Mouse (Mus musculus): ENCODE data around the gene Gpr152. TPM values are rescaled to one million over a fixed set of nuclear protein-coding genes. Genes with fewer than 3 reads are reported as not detected.

Gpr152 gene
- polyA plus RNA-seq, 1 experiment = not detected

DNA sequence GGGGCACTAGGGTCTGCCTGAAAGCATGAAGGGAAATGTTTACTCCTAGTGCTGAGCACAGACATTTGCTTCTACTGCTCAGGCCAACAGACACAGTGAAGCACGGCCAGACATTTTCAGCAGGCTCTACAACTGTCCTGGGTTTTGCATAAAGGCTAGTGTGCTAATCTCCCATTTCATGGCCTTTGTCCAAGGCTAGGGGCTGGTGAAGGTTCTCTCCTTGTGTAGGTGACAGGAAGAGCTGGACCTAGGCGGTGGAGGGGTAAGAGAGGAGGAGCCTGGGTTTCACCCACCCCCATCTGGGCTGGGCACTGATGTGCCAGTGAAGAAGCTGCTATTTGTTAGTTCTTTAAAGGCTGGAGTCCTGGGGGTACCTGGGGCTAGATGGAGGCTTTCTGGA lies 25.1 kb downstream of the Gpr152 start:
- Histone ChIP-seq H3K36me3 (ENCODE audit: control insufficient read depth, insufficient read depth, low read length, poor library complexity, severe bottlenecking) (no peaks in the 10 kb centered on the region), H3K9me3 (replicated peaks; ENCODE audit: control insufficient read depth, insufficient read depth, low read length, poor library complexity, severe bottlenecking) (no peaks in the 10 kb centered on the region), H3K27ac (ENCODE audit: insufficient read depth, low read length) (no peak overlapping the region), H3K4me3 (ENCODE audit: low read depth, low read length) (no peak overlapping the region), H3K27me3 (ENCODE audit: control insufficient read depth, insufficient read depth, low read length, poor library complexity, severe bottlenecking) (no peaks in the 10 kb centered on the region), H3K9ac (ENCODE audit: low read depth, poor library complexity, severe bottlenecking) (no peak overlapping the region), H3K4me1 (ENCODE audit: control insufficient read depth, insufficient read depth, low read length) (no peaks in the 10 kb centered on the region)
- TF ChIP-seq POLR2A (IDR thresholded peaks at IDR 0.05; ENCODE audit: insufficient read depth, low read length) (no peak), CTCF (IDR thresholded peaks at IDR 0.05; ENCODE audit: low read depth, low read length) (no peak), EP300 (IDR thresholded peaks at IDR 0.05; ENCODE audit: insufficient read depth, low read depth, low read length) (no peak)

DNA sequence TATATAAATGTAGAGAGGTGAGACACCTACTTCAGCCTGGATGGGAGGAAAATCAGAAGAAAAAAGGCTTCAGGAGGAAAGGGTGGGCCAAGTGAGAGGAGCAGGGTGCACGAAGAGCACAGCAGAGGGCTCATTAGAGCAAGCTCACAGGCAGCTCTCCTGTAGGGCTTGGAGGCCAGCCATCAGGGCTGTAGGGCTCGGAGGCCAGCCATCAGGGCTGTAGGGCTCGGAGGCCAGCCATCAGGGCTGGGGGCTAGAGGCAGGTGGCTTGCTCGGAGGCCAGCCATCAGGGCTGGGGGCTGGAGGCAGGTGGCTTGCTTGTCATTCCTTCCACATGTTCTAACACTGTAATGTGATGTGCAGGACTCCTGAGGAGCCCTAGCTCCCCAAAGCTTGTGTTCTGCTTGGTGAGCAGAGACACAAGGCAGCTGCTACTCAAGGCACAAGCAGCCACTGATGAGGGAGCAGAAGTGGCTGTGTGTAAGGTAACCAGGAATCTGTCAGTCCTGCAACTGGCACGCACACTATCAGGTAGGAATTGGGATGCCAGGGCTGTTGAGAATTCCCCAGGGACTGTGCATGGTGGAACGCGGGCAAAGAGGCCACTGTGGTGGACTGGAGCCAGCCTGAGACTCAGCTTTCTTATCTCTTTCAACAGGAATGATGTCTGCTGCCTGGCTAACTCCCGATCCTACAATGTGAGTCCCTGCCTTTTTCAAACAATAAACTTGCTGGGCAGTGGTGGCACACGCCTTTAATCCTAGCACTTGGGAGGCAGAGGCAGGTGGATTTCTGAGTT lies 27.3 kb downstream of the Gpr152 start:
- TF ChIP-seq EP300 (IDR thresholded peaks at IDR 0.05; ENCODE audit: insufficient read depth, low read depth, low read length) (no peak), POLR2A (IDR thresholded peaks at IDR 0.05; ENCODE audit: insufficient read depth, low read length) (no peak), CTCF (IDR thresholded peaks at IDR 0.05; ENCODE audit: low read depth, low read length) (no peak)
- no peaks in the 10 kb centered on the region for H3K9me3 ChIP-seq (replicated peaks; ENCODE audit: control insufficient read depth, insufficient read depth, low read length, poor library complexity, severe bottlenecking)
- H3K36me3 ChIP-seq (ENCODE audit: control insufficient read depth, insufficient read depth, low read length, poor library complexity, severe bottlenecking) = no peaks in the 10 kb centered on the region
- no peak overlapping the region for H3K27ac ChIP-seq (ENCODE audit: insufficient read depth, low read length)
- H3K27me3 ChIP-seq (ENCODE audit: control insufficient read depth, insufficient read depth, low read length, poor library complexity, severe bottlenecking) = no peaks in the 10 kb centered on the region
- H3K4me1 ChIP-seq (ENCODE audit: control insufficient read depth, insufficient read depth, low read length) = no peaks in the 10 kb centered on the region
- H3K4me3 ChIP-seq (ENCODE audit: low read depth, low read length) = no peak overlapping the region
- no peak overlapping the region for H3K9ac ChIP-seq (ENCODE audit: low read depth, poor library complexity, severe bottlenecking)

DNA sequence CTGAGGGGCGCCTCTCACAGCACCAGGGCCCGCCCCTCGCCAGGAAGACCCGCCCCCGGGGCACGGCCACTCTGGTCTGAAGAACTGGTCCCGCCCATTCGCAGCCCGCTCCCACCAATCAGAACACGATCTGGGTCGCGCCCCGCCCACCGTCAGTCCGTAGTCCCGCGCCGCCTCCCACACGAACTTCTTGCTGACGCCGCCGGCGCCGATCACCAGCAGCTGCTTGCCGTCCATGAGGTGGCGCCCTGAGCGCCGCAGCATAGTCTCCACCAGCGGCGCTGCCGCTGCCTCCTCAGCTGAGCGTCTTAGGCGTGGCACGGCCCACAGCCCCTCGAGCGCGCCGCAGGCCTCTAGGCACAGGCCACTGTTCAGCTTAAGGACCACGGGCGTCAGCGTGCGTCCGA lies 29.8 kb downstream of the Gpr152 start:
- TF ChIP-seq POLR2A (IDR thresholded peaks at IDR 0.05; ENCODE audit: insufficient read depth, low read length) = peak; percentile 77
- TF ChIP-seq EP300 (IDR thresholded peaks at IDR 0.05; ENCODE audit: insufficient read depth, low read depth, low read length) = 0 out of 2 replicates have a peak, but pooled peaks have one; percentile 39
- peak; percentile 81 for TF ChIP-seq CTCF (IDR thresholded peaks at IDR 0.05; ENCODE audit: low read depth, low read length)
- peak overlapping the region; percentile 87 for H3K4me3 ChIP-seq (ENCODE audit: low read depth, low read length)
- no peaks in the 10 kb centered on the region for H3K27me3 ChIP-seq (ENCODE audit: control insufficient read depth, insufficient read depth, low read length, poor library complexity, severe bottlenecking)
- no peaks in the 10 kb centered on the region for H3K9me3 ChIP-seq (replicated peaks; ENCODE audit: control insufficient read depth, insufficient read depth, low read length, poor library complexity, severe bottlenecking)
- H3K36me3 ChIP-seq (ENCODE audit: control insufficient read depth, insufficient read depth, low read length, poor library complexity, severe bottlenecking) = no peaks in the 10 kb centered on the region
- H3K9ac ChIP-seq (ENCODE audit: low read depth, poor library complexity, severe bottlenecking) = peak overlapping the region; percentile 68
- H3K27ac ChIP-seq (ENCODE audit: insufficient read depth, low read length) = no peak overlapping the region
- no peaks in the 10 kb centered on the region for H3K4me1 ChIP-seq (ENCODE audit: control insufficient read depth, insufficient read depth, low read length)

DNA sequence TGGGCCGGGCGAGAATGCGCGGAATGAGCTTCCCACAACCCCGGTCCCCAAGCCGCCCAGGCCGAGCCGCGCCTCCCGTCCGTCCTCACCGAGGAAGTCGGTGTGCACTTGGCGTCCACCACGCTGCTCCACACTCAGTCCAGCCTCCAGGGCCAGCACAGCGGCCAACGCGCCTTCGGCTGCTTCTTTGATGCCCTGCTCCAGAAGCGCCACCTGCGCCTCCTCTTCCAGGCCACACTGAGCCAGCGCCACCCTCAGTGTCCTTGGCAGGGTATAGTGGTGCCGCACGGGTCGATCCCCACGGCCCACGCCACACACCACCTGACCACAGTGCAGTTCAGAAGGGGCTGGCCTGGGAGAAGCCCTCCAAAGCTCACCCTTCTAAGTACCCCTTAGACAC lies 30.2 kb downstream of the Gpr152 start:
- no peaks in the 10 kb centered on the region for H3K4me1 ChIP-seq (ENCODE audit: control insufficient read depth, insufficient read depth, low read length)
- TF ChIP-seq CTCF (IDR thresholded peaks at IDR 0.05; ENCODE audit: low read depth, low read length) = no peak
- TF ChIP-seq POLR2A (IDR thresholded peaks at IDR 0.05; ENCODE audit: insufficient read depth, low read length) = no peak
- TF ChIP-seq EP300 (IDR thresholded peaks at IDR 0.05; ENCODE audit: insufficient read depth, low read depth, low read length) = no peak
- H3K9me3 ChIP-seq (replicated peaks; ENCODE audit: control insufficient read depth, insufficient read depth, low read length, poor library complexity, severe bottlenecking) = no peaks in the 10 kb centered on the region
- H3K9ac ChIP-seq (ENCODE audit: low read depth, poor library complexity, severe bottlenecking) = peak overlapping the region; percentile 68
- no peaks in the 10 kb centered on the region for H3K36me3 ChIP-seq (ENCODE audit: control insufficient read depth, insufficient read depth, low read length, poor library complexity, severe bottlenecking)
- no peak overlapping the region for H3K27ac ChIP-seq (ENCODE audit: insufficient read depth, low read length)
- H3K27me3 ChIP-seq (ENCODE audit: control insufficient read depth, insufficient read depth, low read length, poor library complexity, severe bottlenecking) = no peaks in the 10 kb centered on the region
- H3K4me3 ChIP-seq (ENCODE audit: low read depth, low read length) = peak overlapping the region; percentile 87

DNA sequence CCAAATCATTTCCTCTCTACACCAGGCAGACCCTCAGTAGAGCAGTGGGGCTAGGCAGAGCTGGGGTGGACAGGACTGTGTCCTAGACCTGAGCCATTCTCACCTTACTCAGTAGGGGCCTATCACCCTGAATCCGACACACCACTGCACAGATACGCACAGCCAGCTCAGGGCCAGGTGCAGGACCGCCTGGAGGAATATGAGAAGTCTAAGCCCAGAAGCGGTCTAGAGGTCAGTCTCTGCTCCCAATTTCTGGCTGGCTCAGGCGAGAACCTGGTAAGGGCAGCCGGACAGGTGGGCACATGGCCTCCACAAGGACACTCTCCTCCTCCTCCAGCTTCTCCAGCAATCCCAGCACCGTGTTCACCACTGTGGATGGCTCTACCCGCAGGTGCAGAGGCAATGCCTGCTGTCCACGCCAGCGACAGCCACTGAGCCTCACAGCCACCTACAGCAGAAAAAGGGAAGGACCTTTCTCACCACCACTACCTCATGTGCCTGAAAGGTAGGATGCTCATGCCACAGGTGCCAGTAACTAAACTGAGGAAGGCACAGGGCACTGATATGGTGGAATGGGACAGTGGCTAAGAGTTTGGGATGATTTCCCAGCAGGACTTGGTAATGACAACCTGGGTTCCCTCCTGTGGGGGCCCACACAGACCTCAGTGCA lies 31.3 kb downstream of the Gpr152 start:
- Histone ChIP-seq H3K9me3 (replicated peaks; ENCODE audit: control insufficient read depth, insufficient read depth, low read length, poor library complexity, severe bottlenecking) (no peaks in the 10 kb centered on the region), H3K4me1 (ENCODE audit: control insufficient read depth, insufficient read depth, low read length) (no peaks in the 10 kb centered on the region), H3K9ac (ENCODE audit: low read depth, poor library complexity, severe bottlenecking) (no peak overlapping the region), H3K4me3 (ENCODE audit: low read depth, low read length) (0 out of 2 replicates have a peak overlapping the region, but pooled peaks have one; percentile 22), H3K27ac (ENCODE audit: insufficient read depth, low read length) (no peak overlapping the region), H3K36me3 (ENCODE audit: control insufficient read depth, insufficient read depth, low read length, poor library complexity, severe bottlenecking) (no peaks in the 10 kb centered on the region), H3K27me3 (ENCODE audit: control insufficient read depth, insufficient read depth, low read length, poor library complexity, severe bottlenecking) (no peaks in the 10 kb centered on the region)
- no peak for TF ChIP-seq CTCF (IDR thresholded peaks at IDR 0.05; ENCODE audit: low read depth, low read length)
- no peak for TF ChIP-seq POLR2A (IDR thresholded peaks at IDR 0.05; ENCODE audit: insufficient read depth, low read length)
- TF ChIP-seq EP300 (IDR thresholded peaks at IDR 0.05; ENCODE audit: insufficient read depth, low read depth, low read length) = no peak

Data from ES-Bruce4 (cell line).